Mouse (Mus musculus) urinary bladder, postnatal 25 days (tissue): ENCODE measurements around the gene Fry.
"Not testable (repeated sequence)": the region's sequence is repeated elsewhere in the genome, so short reads cannot be mapped to it uniquely, and the experiment has no call there.

Source experiments
- DNase-seq: peaks from one replicate; pipeline ENCODE4 v3.0.0; 2022; ENCODE audit warnings: low spot score

Gene Fry

DNA sequence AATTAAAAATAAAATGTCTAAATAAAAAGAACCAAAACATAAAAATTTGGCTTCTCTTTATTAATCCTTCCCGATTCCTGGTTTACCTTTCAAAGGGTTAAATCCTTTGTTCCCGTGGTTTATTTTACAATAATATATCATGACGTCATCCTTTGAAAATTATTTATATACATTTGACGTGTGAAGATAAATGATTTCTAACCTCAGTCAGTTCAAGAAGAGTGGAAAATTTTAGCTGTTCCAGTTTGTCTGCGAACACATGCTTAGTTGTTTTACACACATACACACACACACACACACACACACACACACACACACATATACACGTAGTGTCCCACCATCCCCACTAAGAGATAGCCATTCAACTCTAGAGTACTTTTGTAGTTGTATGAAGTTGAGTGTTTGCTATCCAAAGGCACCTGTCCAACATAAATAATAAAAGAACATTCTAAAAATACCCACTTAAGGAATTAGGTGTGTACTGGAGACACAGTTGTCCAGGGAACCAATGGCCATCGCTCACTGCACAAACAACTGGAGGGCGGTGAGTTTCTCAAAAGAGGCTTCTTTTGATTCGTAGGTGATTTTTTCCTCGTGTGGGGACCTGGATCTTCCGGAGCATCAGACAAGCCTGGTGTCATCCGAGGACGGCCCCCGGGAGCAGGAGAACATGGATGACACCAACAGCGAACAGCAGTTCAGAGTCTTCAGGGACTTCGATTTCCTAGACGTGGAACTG, 338.9 kb downstream of the Fry start:
- DNase-seq = no peak

- DNase-seq = no peak
Measured at GRCm38 (mm10) chr5:150457904-150458739, 339.7 kb downstream of the Fry start.

- no peak for DNase-seq
Measured at GRCm38 (mm10) chr5:150459801-150460200, 341.4 kb downstream of the Fry start.

DNA sequence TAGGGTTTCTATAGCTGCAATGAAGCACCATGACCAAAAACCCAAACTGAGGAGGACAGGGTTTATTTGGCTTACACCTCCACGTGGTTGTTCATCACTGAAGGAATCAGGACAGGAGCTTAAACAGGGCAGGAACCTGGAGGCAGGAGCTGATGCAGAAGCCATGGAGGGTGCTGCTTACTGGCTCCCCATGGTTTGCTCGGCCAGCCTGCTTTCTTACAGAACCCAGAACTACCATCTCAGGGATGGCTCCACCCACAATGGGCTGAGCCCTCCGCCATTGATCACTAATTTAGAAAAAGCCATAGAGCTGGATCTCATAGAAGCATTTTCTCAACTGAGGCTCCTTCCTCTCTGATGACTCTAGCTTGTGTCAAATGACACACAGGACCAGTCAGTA, 346.3 kb downstream of the Fry start:
- DNase-seq = no peak

GRCm38 (mm10) chr5:150465218-150465617, 346.8 kb downstream of the Fry start:
- DNase-seq = no peak

GRCm38 (mm10) chr5:150466132-150466531, 347.7 kb downstream of the Fry start:
- DNase-seq = peak; percentile 61

- no peak for DNase-seq
Measured at GRCm38 (mm10) chr5:150468431-150468830, 350.0 kb downstream of the Fry start.

GRCm38 (mm10) chr5:150477364-150477763, 358.9 kb downstream of the Fry start:
- DNase-seq = no peak

DNA sequence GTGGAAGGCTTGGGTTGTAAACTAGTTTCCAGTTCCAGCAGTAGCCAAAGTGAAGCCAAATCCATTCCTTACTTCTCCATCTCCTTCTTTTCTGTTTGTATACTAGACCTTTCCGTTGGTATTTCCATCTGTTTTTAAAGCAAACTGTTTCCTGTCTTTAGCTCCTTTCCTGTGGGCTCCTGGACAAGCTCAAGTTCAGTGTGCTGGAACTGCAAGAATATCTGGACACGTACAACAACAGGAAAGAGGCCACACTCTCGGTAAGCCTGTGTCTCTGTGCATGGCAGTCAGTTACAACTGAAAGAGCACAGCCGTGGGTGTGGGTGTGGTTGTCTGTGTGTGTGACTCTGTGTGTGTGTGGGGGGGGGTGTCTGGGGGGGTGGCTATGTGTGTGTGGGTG, 360.2 kb downstream of the Fry start:
- no peak for DNase-seq

GRCm38 (mm10) chr5:150485198-150485597, 366.8 kb downstream of the Fry start:
- DNase-seq = peak; percentile 21

GRCm38 (mm10) chr5:150490285-150490684, 371.8 kb downstream of the Fry start:
- DNase-seq = no peak

DNA sequence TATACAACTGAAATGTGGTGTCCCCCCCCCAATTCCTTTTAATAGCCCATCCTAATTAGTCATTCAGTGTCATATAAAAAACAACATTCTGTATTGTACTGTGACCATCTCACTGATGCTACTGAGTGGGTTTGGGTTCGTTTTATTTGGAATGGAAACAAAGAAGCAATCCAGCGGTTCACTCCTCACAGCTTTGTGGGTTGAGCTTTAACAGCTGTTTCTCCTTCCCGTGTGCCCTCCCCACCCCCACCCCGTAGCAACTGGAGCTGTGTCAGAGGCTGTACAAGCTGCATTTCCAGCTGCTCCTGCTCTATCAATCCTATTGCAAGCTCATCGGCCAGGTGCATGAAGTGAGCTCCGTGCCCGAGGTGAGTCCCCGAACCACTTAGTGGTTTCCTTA, 372.4 kb downstream of the Fry start:
- no peak for DNase-seq

DNA sequence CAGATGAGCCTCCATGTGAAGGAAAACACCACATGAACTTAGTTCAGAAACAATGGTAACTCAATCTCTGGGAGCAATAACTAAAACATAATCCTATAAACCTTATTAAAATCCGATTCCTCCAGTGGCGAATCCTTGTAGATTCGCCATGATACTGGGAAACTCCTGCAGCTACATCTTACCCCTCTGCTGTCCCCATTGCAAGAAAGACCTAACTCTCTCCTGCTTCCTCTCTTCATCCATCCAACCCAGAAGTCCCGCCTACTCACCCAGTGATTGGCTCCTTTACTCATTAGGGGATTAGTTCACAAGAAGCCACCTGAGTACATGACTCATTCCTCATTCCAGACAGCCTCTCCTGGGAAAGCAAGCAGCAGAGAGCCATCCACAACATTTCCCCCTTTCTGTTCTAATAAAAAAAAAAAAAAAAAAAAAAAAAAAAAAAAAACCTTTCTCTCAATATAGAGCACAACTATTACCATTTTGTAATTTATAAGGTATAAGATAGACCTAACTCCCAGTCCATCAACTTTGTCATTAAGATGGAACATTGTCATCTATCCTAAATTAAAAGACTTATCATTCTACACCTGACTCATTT, 373.2 kb downstream of the Fry start:
- not testable (repeated sequence) for DNase-seq

GRCm38 (mm10) chr5:150495792-150496191, 377.3 kb downstream of the Fry start:
- DNase-seq = peak; percentile 12

DNA sequence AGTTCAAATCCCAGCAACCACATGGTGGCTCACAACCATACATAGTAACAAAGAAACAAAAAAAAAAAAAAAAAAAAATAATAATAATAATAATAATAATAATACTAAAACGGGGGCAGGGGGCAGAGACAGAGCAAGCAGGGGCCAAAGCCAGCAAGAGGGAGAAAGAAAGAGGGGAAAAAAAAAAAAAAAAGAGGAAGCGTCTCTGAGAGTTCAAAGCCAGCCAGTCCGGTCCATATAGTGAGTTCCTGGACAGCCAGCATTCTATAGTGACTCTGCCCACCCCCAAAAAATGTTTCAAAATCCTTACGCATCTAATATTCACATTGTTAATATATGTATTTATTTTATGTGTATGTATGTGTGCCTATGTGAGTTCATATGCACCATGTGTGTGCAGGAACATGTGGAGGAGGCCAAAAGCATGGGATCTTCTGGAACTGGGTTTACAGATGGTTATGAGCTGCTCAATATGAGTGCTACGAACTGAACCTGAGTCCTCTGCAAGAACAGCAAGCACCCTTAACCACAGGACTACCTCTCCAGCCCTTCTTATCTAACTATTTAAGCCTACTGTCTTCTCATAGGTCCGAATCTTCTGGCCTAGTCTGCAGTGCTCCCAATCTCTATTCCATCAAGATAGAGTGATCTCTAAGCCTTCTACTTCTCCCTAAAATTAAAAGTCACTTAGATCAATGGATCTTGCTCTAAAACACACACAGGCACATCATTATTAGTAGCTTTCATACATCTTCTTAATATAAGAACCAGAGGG, 392.2 kb downstream of the Fry start:
- no peak for DNase-seq

DNA sequence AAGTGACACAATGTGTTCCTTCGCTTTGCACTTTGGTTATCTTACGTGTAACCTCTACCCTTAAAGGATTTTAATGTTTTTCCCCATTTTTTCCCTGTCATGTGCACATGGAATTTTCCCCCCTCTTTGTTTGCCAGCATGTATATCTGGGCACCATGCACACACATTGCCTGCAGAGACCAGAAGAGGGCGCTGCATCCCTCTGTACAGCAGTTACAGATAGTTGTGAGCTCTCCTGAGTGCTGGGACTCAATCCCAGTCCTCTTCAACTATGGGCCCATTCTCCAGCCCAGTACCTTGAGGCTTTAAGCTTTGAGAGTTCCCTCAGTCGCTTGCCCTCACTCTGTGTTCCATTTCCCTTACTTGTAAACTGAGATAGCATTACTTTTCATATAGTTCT, 394.8 kb downstream of the Fry start:
- DNase-seq = no peak

DNA sequence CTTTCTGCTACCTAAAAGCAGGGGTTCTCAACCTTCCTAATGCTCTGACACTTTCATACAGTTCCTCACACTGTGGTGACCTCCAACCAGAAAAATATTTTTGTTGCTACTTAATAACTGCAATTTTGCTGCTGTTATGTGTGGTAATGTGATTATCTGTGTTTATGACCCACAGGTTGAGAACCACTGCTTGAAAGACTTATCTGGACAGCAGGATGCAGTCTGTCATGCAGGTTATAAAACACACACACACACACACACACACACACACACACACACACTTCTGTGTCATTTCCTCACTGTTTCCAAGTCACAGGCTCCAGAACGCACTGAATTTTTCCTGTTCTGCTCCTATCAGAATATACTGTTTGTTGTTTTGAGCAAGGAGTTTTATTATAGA, 395.6 kb downstream of the Fry start:
- DNase-seq = no peak

GRCm38 (mm10) chr5:150518064-150518463, 399.6 kb downstream of the Fry start, which contains the start of gene Zar1l:
Gene Zar1l (minus strand): TSS chr5:150518164.
- no peak for DNase-seq

DNA sequence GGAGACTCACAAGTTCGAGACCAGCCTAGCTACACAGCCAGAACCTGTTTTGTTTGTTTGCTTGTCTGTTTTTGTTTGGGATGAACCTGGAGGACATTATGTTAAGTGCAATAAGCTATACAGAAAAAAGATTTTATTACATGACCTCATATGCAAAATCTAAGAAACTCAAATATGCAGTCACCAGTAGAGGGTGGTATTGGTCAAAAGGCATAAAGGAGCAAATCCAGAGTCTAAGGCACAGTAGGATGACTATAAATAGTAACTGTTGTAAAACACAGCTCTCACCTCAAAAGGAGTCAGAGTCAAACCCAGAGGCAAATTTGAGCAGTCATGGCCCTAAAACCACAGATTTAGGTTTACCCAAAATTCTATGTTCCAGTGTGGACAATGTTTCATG, 401.1 kb downstream of the Fry start:
- DNase-seq = no peak

DNA sequence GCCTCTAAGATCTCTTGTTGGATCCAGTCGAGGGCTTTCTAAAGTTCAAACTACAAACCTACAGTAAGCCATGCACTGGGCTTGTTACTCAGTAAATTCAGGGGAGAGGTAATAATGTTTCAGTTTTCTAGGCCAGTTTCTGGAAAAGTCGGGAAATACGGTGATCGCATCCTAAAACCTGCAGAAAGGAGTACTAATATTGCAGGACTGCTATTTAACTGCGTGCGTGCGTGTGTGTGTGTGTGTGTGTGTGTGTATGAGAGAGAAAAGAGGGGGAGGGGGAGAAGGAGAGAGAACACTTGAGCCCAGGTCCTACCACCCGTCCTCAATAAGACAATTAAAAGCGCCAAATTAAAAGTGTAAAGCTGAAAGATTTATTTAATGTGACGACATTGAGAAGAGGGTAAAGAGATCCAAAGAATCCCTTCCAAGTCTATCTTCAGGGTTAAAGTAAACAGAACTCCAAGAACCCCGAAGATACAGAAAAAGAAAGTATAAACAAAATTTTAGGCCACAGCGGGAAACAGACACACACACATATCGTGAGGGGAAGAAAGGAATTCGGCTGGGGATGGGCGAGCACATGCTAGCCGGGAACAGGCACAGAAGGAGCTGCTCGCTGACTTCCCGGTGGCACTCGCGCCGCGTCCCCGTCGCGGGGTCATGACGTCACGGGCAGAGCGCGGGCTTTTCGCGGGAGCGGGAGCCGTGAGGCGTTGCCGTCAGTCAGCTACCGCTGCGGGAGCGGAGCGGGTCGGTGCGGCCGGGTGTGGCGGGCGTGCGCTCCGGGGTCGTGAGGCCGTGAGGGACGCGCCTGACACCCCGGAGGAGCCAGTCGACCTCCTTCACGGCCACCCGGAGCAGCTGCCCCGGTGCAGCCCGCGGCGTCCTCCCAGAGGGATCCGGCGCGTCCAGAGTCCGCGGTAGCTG, 403.8 kb downstream of the Fry start, which contains the start of gene Brca2:
Gene Brca2 (plus strand): TSS at position 694 of the 930 bp plus-strand sequence.
- peak; percentile 94 for DNase-seq

GRCm38 (mm10) chr5:150522867-150523234, 404.4 kb downstream of the Fry start:
- no peak for DNase-seq
